Mouse (Mus musculus): ENCODE results near the gene Cpeb4. TPM values are rescaled to one million over a fixed set of nuclear protein-coding genes. Genes with fewer than 3 reads are reported as not detected.

The Cpeb4 gene
- polyA plus RNA-seq, 1 experiment from 2014 or later: 2.5 TPM

GRCm38 (mm10) chr11:31888229-31888628 is 16.2 kb downstream of the Cpeb4 start:
- DNase-seq (ENCODE audit: extremely low spot score, low spot score): no peak
- Histone ChIP-seq H3K4me3 (no peak overlapping the region), H3K9me3 (no peaks in the 10 kb centered on the region), H3K27me3 (ENCODE audit: poor library complexity, severe bottlenecking) (no peaks in the 10 kb centered on the region), H3K27ac (no peak overlapping the region), H3K4me1 (no peaks in the 10 kb centered on the region), H3K36me3 (replicated peaks) (no peaks in the 10 kb centered on the region)
- WGBS: 91% methylated on average over 1 of the region's 1 CpGs

GRCm38 (mm10) chr11:31892152-31892551 is 20.1 kb downstream of the Cpeb4 start:
- 71% methylated on average over 3 of the region's 3 CpGs for WGBS

GRCm38 (mm10) chr11:31893639-31894038 is 21.6 kb downstream of the Cpeb4 start:
- H3K4me1 ChIP-seq: no peaks in the 10 kb centered on the region
- 93% methylated on average over 2 of the region's 2 CpGs for WGBS
- H3K36me3 ChIP-seq (replicated peaks): no peaks in the 10 kb centered on the region
- H3K27ac ChIP-seq: no peak overlapping the region
- H3K27me3 ChIP-seq (ENCODE audit: poor library complexity, severe bottlenecking): no peaks in the 10 kb centered on the region
- DNase-seq (ENCODE audit: extremely low spot score, low spot score): no peak
- no peaks in the 10 kb centered on the region for H3K9me3 ChIP-seq
- H3K4me3 ChIP-seq: no peak overlapping the region

More at GRCm38 (mm10) chr11:31892152-31892551, 20.1 kb downstream of the Cpeb4 start:
- Histone ChIP-seq H3K36me3 (replicated peaks) (no peaks in the 10 kb centered on the region), H3K4me1 (no peaks in the 10 kb centered on the region), H3K27me3 (ENCODE audit: poor library complexity, severe bottlenecking) (no peaks in the 10 kb centered on the region), H3K9me3 (no peaks in the 10 kb centered on the region), H3K27ac (no peak overlapping the region), H3K4me3 (no peak overlapping the region)
- DNase-seq (ENCODE audit: extremely low spot score, low spot score): no peak

GRCm38 (mm10) chr11:31896065-31896792 is 24.2 kb downstream of the Cpeb4 start:
- H3K9me3 ChIP-seq: no peaks in the 10 kb centered on the region
- DNase-seq (ENCODE audit: extremely low spot score, low spot score): no peak
- no peaks in the 10 kb centered on the region for H3K27me3 ChIP-seq (ENCODE audit: poor library complexity, severe bottlenecking)
- WGBS: 82% methylated on average over 4 of the region's 4 CpGs
- 0 out of 2 replicates have a peak, but pooled peaks cover 6% of the 10 kb centered on the region for H3K4me1 ChIP-seq
- no peak overlapping the region for H3K27ac ChIP-seq
- H3K4me3 ChIP-seq: no peak overlapping the region
- H3K36me3 ChIP-seq (replicated peaks): no peaks in the 10 kb centered on the region

- Histone ChIP-seq H3K27me3 (ENCODE audit: poor library complexity, severe bottlenecking) (no peaks in the 10 kb centered on the region), H3K36me3 (replicated peaks) (no peaks in the 10 kb centered on the region), H3K4me1 (0 out of 2 replicates have a peak, but pooled peaks cover 6% of the 10 kb centered on the region), H3K4me3 (no peak overlapping the region), H3K27ac (no peak overlapping the region), H3K9me3 (no peaks in the 10 kb centered on the region)
- DNase-seq (ENCODE audit: extremely low spot score, low spot score): no peak
- 95% methylated on average over 3 of the region's 3 CpGs for whole genome bisulfite sequencing
These were observed 24.9 kb downstream of the Cpeb4 start for GRCm38 (mm10) chr11:31896905-31897304.

GRCm38 (mm10) chr11:31899166-31899565 is 27.2 kb downstream of the Cpeb4 start:
- H3K4me1 ChIP-seq: 0 out of 2 replicates have a peak, but pooled peaks cover 6% of the 10 kb centered on the region
- DNase-seq (ENCODE audit: extremely low spot score, low spot score): no peak
- H3K36me3 ChIP-seq (replicated peaks): no peaks in the 10 kb centered on the region
- no peaks in the 10 kb centered on the region for H3K27me3 ChIP-seq (ENCODE audit: poor library complexity, severe bottlenecking)
- no peak overlapping the region for H3K4me3 ChIP-seq
- H3K27ac ChIP-seq: no peak overlapping the region
- H3K9me3 ChIP-seq: no peaks in the 10 kb centered on the region

GRCm38 (mm10) chr11:31900736-31901135 is 28.7 kb downstream of the Cpeb4 start:
- WGBS: 24% methylated on average over 1 of the region's 1 CpGs
- no peak overlapping the region for H3K4me3 ChIP-seq

GRCm38 (mm10) chr11:31902251-31903001 is 30.4 kb downstream of the Cpeb4 start:
- H3K27ac ChIP-seq: no peak overlapping the region
- no peak for DNase-seq (ENCODE audit: extremely low spot score, low spot score)
- no peak overlapping the region for H3K4me3 ChIP-seq
- WGBS: 88% methylated on average over 1 of the region's 1 CpGs
- no peaks in the 10 kb centered on the region for H3K36me3 ChIP-seq (replicated peaks)
- H3K4me1 ChIP-seq: 0 out of 2 replicates have a peak, but pooled peaks cover 6% of the 10 kb centered on the region
- no peaks in the 10 kb centered on the region for H3K27me3 ChIP-seq (ENCODE audit: poor library complexity, severe bottlenecking)
- no peaks in the 10 kb centered on the region for H3K9me3 ChIP-seq

More at GRCm38 (mm10) chr11:31900736-31901135, 28.7 kb downstream of the Cpeb4 start:
- Histone ChIP-seq H3K27me3 (ENCODE audit: poor library complexity, severe bottlenecking) (no peaks in the 10 kb centered on the region), H3K9me3 (no peaks in the 10 kb centered on the region), H3K27ac (no peak overlapping the region), H3K36me3 (replicated peaks) (no peaks in the 10 kb centered on the region), H3K4me1 (0 out of 2 replicates have a peak, but pooled peaks cover 6% of the 10 kb centered on the region)
- no peak for DNase-seq (ENCODE audit: extremely low spot score, low spot score)

- no peak overlapping the region for H3K27ac ChIP-seq
- H3K9me3 ChIP-seq: no peaks in the 10 kb centered on the region
- DNase-seq (ENCODE audit: extremely low spot score, low spot score): no peak
These were observed 34.5 kb downstream of the Cpeb4 start for GRCm38 (mm10) chr11:31906499-31906898.

GRCm38 (mm10) chr11:31907650-31908049 is 35.6 kb downstream of the Cpeb4 start:
- no peaks in the 10 kb centered on the region for H3K27me3 ChIP-seq (ENCODE audit: poor library complexity, severe bottlenecking)
- H3K27ac ChIP-seq: no peak overlapping the region
- no peak for DNase-seq (ENCODE audit: extremely low spot score, low spot score)
- no peaks in the 10 kb centered on the region for H3K9me3 ChIP-seq
- 74% methylated on average over 1 of the region's 1 CpGs for WGBS
- no peaks in the 10 kb centered on the region for H3K4me1 ChIP-seq
- H3K4me3 ChIP-seq: no peak overlapping the region
- no peaks in the 10 kb centered on the region for H3K36me3 ChIP-seq (replicated peaks)

More at GRCm38 (mm10) chr11:31906499-31906898, 34.5 kb downstream of the Cpeb4 start:
- H3K4me1 ChIP-seq: no peaks in the 10 kb centered on the region
- no peak overlapping the region for H3K4me3 ChIP-seq
- H3K36me3 ChIP-seq (replicated peaks): no peaks in the 10 kb centered on the region
- no peaks in the 10 kb centered on the region for H3K27me3 ChIP-seq (ENCODE audit: poor library complexity, severe bottlenecking)

- DNase-seq (ENCODE audit: extremely low spot score, low spot score): no peak
- no peaks in the 10 kb centered on the region for H3K9me3 ChIP-seq
- no peaks in the 10 kb centered on the region for H3K36me3 ChIP-seq (replicated peaks)
- no peak overlapping the region for H3K4me3 ChIP-seq
- H3K27ac ChIP-seq: no peak overlapping the region
- peaks cover 7% of the 10 kb centered on the region for H3K4me1 ChIP-seq
- no peaks in the 10 kb centered on the region for H3K27me3 ChIP-seq (ENCODE audit: poor library complexity, severe bottlenecking)
These were observed 40.9 kb downstream of the Cpeb4 start for GRCm38 (mm10) chr11:31912958-31913357.

GRCm38 (mm10) chr11:31917769-31918168 is 45.8 kb downstream of the Cpeb4 start:
- Histone ChIP-seq H3K4me1 (peaks cover 7% of the 10 kb centered on the region), H3K27me3 (ENCODE audit: poor library complexity, severe bottlenecking) (no peaks in the 10 kb centered on the region), H3K36me3 (replicated peaks) (peaks cover 5% of the 10 kb centered on the region; the same call in 1 of the 2 replicates), H3K9me3 (no peaks in the 10 kb centered on the region), H3K27ac (no peak overlapping the region), H3K4me3 (no peak overlapping the region)
- DNase-seq (ENCODE audit: extremely low spot score, low spot score): no peak
- 95% methylated on average over 1 of the region's 1 CpGs for WGBS

- no peak overlapping the region for H3K27ac ChIP-seq
- no peak for DNase-seq (ENCODE audit: extremely low spot score, low spot score)
- H3K9me3 ChIP-seq: no peaks in the 10 kb centered on the region
- H3K36me3 ChIP-seq (replicated peaks): peaks cover 33% of the 10 kb centered on the region
- H3K27me3 ChIP-seq (ENCODE audit: poor library complexity, severe bottlenecking): no peaks in the 10 kb centered on the region
- no peak overlapping the region for H3K4me3 ChIP-seq
- H3K4me1 ChIP-seq: no peaks in the 10 kb centered on the region
- 93% methylated on average over 10 of the region's 10 CpGs for WGBS
These were observed 58.0 kb downstream of the Cpeb4 start for GRCm38 (mm10) chr11:31930051-31930450.

Data from forebrain, embryonic 10.5 days (tissue).